Mouse (Mus musculus) midbrain, postnatal 0 days (tissue): ENCODE measurements around the gene Scarf2. TPM values are rescaled to one million over a fixed set of nuclear protein-coding genes. Genes with fewer than 3 reads are reported as not detected.

ENCODE experiments used
- ATAC-seq: fragments of 200-750 bp; cut with Nextera tagmentation; 2 replicates; pipeline ENCODE4 v1.8.0; 2017; ENCODE audit warnings: moderate number of reproducible peaks, mild to moderate bottlenecking, moderate TSS enrichment, moderate library complexity; ENCODE audit not compliant: low FRiP score
- DNase-seq: peaks from one replicate; pipeline ENCODE4 v3.0.0-alpha.2; 2015; ENCODE audit warnings: low spot score
- H3K27ac ChIP-seq: fragments of 300-500 bp; sonication (generic); 2 replicates; pipeline ENCODE4 v1.5.1; 2014; ENCODE audit warnings: low read depth, mild to moderate bottlenecking, low read length, mixed read lengths
- H3K27me3 ChIP-seq: fragments of 300-500 bp; sonication (generic); 2 replicates; pipeline ENCODE4 v1.6.1; 2014; ENCODE audit warnings: low read length, control low read depth, mixed read lengths; ENCODE audit not compliant: insufficient read depth
- H3K36me3 ChIP-seq: fragments of 300-500 bp; sonication (generic); 2 replicates; pipeline ENCODE4 v1.6.1; 2014; ENCODE audit warnings: low read length, control low read depth, mixed read lengths; ENCODE audit not compliant: insufficient read depth
- H3K4me1 ChIP-seq: fragments of 300-500 bp; sonication (generic); 2 replicates; pipeline ENCODE4 v1.6.1; 2014; ENCODE audit warnings: mild to moderate bottlenecking, control low read depth, antibody characterized with exemption, low read length, mixed read lengths; ENCODE audit not compliant: insufficient read depth
- H3K4me2 ChIP-seq: fragments of 300-500 bp; sonication (generic); 2 replicates; pipeline ENCODE4 v1.6.1; 2014; ENCODE audit warnings: low read depth, mild to moderate bottlenecking, low read length, mixed read lengths; ENCODE audit not compliant: poor library complexity, severe bottlenecking
- H3K4me3 ChIP-seq: fragments of 300-500 bp; sonication (generic); 2 replicates; pipeline ENCODE4 v1.5.1; 2014; ENCODE audit warnings: low read depth, mild to moderate bottlenecking, low read length, moderate library complexity
- H3K9ac ChIP-seq: fragments of 300-500 bp; sonication (generic); replicated peaks from 2 replicates; pipeline ENCODE4 v1.6.1; 2014; ENCODE audit warnings: mild to moderate bottlenecking, low read length, moderate library complexity, mixed read lengths; ENCODE audit not compliant: poor library complexity, severe bottlenecking
- H3K9me3 ChIP-seq: fragments of 300-500 bp; sonication (generic); 2 replicates; pipeline ENCODE4 v1.6.1; 2016; ENCODE audit warnings: low read length, control low read depth
- CTCF ChIP-seq: IDR thresholded peaks from 2 replicates; pipeline ENCODE4 v1.5.1; 2016; ENCODE audit warnings: antibody characterized with exemption, mild to moderate bottlenecking
- WGBS: fragments of 180-500 bp; shearing (Covaris S2); extraction: QIAGEN DNeasy Blood & Tissue Kit; methylation state at CpG from one replicate; pipeline ENCODE4 v1.1.7; 2014; 5-methylcytosine and 5-hydroxymethylcytosine counted together
- polyA plus RNA-seq: library from polyadenylated mRNA; unstranded; fragments of >200 nt; fragmentation: Nextera tagmentation; extraction: Ambion mirVana; gene quantifications from 2 replicates; pipeline ENCODE4 v1.2.1, GENCODE M21; 2015
- total RNA-seq: library from RNA; depleted of rRNA; stranded (reverse); fragments of >200 nt; gene quantifications from 2 replicates; pipeline ENCODE4 v1.2.3, GENCODE M21; 2014

The Scarf2 gene
- total and polyA plus RNA-seq, 2 experiments from 2014 or later: 2.1 to 8.5 TPM

DNA sequence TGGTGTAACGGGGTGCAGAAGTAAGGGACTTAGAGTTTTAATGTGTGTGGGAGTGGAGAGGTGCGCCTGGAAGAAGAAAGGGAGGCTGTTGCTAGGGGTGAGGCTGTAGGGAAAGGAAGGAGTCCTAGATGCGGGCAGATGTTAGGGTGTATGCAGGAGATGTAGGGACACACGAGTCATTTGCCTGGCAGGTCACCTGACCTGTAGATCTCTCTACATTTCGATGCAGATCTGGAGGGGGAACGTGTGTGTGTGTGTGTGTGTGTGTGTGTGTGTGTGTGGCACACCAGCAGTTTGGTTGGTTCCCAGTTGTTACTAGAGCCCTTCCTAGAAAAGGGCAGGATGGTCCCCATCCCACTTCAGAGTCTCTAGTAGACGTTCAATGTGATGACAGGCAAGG is 7.9 kb downstream of the Scarf2 start:
- no peaks in the 10 kb centered on the region for H3K9me3 ChIP-seq
- no peak overlapping the region for H3K27ac ChIP-seq
- H3K9ac ChIP-seq: no peak overlapping the region
- peak overlapping the region; percentile 51; the same call in 1 of the 2 replicates for H3K4me2 ChIP-seq
- ATAC-seq (no peak), DNase-seq (no peak)
- TF ChIP-seq CTCF: no peak
- peaks cover 37% of the 10 kb centered on the region for H3K4me1 ChIP-seq
- WGBS: 6% methylated on average over 7 of the region's 7 CpGs
- no peak overlapping the region for H3K4me3 ChIP-seq
- H3K27me3 ChIP-seq: peaks cover 56% of the 10 kb centered on the region
- no peaks in the 10 kb centered on the region for H3K36me3 ChIP-seq

- Histone ChIP-seq H3K27me3 (peaks cover 41% of the 10 kb centered on the region), H3K9me3 (no peaks in the 10 kb centered on the region), H3K4me2 (peak overlapping the region; percentile 86), H3K27ac (peak overlapping the region; percentile 87), H3K4me1 (peaks cover 39% of the 10 kb centered on the region), H3K4me3 (peak overlapping the region; percentile 63), H3K9ac (peak overlapping the region; percentile 84), H3K36me3 (no peaks in the 10 kb centered on the region)
- WGBS: 1% methylated on average over 44 of the region's 50 CpGs
- peak; percentile 15 for DNase-seq
- peak; percentile 26; the same call in 1 of the 2 replicates for ATAC-seq
- TF ChIP-seq CTCF: peak; percentile 2; the same call in 1 of the 2 replicates
Observed at GRCm38 (mm10) chr16:17806581-17807191, 9.6 kb downstream of the Scarf2 start.

GRCm38 (mm10) chr16:17807192-17808009 is 10.3 kb downstream of the Scarf2 start:
- peak overlapping the region; percentile 86 for H3K4me2 ChIP-seq
- peak; percentile 94 for DNase-seq
- TF ChIP-seq CTCF: no peak

GRCm38 (mm10) chr16:17809125-17809524 is 12.0 kb downstream of the Scarf2 start:
- no peak for TF ChIP-seq CTCF
- peaks cover 25% of the 10 kb centered on the region for H3K4me1 ChIP-seq
- ATAC-seq (no peak), DNase-seq (no peak)
- no peak overlapping the region for H3K4me2 ChIP-seq
- no peak overlapping the region for H3K4me3 ChIP-seq
- H3K9me3 ChIP-seq: no peaks in the 10 kb centered on the region
- no peaks in the 10 kb centered on the region for H3K36me3 ChIP-seq
- 0 out of 2 replicates have a peak overlapping the region, but pooled peaks have one; percentile 27 for H3K27ac ChIP-seq
- WGBS: 82% methylated on average over 4 of the region's 4 CpGs
- peaks cover 16% of the 10 kb centered on the region for H3K27me3 ChIP-seq
- no peak overlapping the region for H3K9ac ChIP-seq

More at GRCm38 (mm10) chr16:17807192-17808009, 10.3 kb downstream of the Scarf2 start:
- Histone ChIP-seq H3K9me3 (no peaks in the 10 kb centered on the region), H3K36me3 (no peaks in the 10 kb centered on the region), H3K4me1 (peaks cover 37% of the 10 kb centered on the region), H3K9ac (peak overlapping the region; percentile 84), H3K27me3 (peaks cover 34% of the 10 kb centered on the region), H3K27ac (peak overlapping the region; percentile 87), H3K4me3 (peak overlapping the region; percentile 63)
- peak; percentile 82 for ATAC-seq
- WGBS: 2% methylated on average over 66 of the region's 73 CpGs

- no peak overlapping the region for H3K9ac ChIP-seq
- H3K4me2 ChIP-seq: no peak overlapping the region
- no peak overlapping the region for H3K4me3 ChIP-seq
- DNase-seq: no peak
- peaks cover 11% of the 10 kb centered on the region for H3K27me3 ChIP-seq
- H3K36me3 ChIP-seq: no peaks in the 10 kb centered on the region
- no peaks in the 10 kb centered on the region for H3K9me3 ChIP-seq
- no peak for ATAC-seq
- no peak for TF ChIP-seq CTCF
- H3K27ac ChIP-seq: peak overlapping the region; percentile 43; the same call in 1 of the 2 replicates
- peaks cover 20% of the 10 kb centered on the region for H3K4me1 ChIP-seq
- 13% methylated on average over 7 of the region's 7 CpGs for WGBS
Observed at GRCm38 (mm10) chr16:17809711-17810110, 12.6 kb downstream of the Scarf2 start.

GRCm38 (mm10) chr16:17812120-17812519 is 15.0 kb downstream of the Scarf2 start:
- no peak overlapping the region for H3K27ac ChIP-seq
- ATAC-seq: no peak
- H3K9ac ChIP-seq: no peak overlapping the region
- TF ChIP-seq CTCF: peak; percentile 91
- no peaks in the 10 kb centered on the region for H3K9me3 ChIP-seq
- H3K4me3 ChIP-seq: no peak overlapping the region
- no peaks in the 10 kb centered on the region for H3K36me3 ChIP-seq
- WGBS: 8% methylated on average over 5 of the region's 5 CpGs
- H3K4me1 ChIP-seq: peaks cover 20% of the 10 kb centered on the region; the same call in 1 of the 2 replicates
- DNase-seq: peak; percentile 75
- no peak overlapping the region for H3K4me2 ChIP-seq
- no peaks in the 10 kb centered on the region for H3K27me3 ChIP-seq
